ENCODE assay signal across 9 mouse cellular contexts in genomic region chr3:58162238-58162637, GRCm38 (mm10).
DNase-seq lines count a peak whose midpoint lies in the region; ATAC-seq lines count a peak whose summit lies in the region.
"Had no signal": no experiment of that assay in that cellular context is flagged by ENCODE, and none has a peak within 500 bp of the region (broad histone marks: within the 10 kb centered on the region; RNA-seq: fewer than 3 reads in every experiment).

No protein-coding gene starts in this region.

- no peaks in the 10 kb centered on the region for H3K4me1 ChIP-seq in liver, embryonic 15.5 days (replicated peaks)
- H3K4me1 ChIP-seq in liver, embryonic 12.5 days, result peaks cover 4% of the 10 kb centered on the region; the same call in 1 of the 2 replicates

- no peak overlapping the region for H3K4me3 ChIP-seq in liver, embryonic 15.5 days (replicated peaks)
- no peak overlapping the region for H3K4me3 ChIP-seq in liver, embryonic 12.5 days

- WGBS in liver, embryonic 15.5 days (ENCODE audit: insufficient replicate concordance), result 29% methylated on average over 10 of the region's 10 CpGs
- WGBS in liver, embryonic 12.5 days (ENCODE audit: insufficient replicate concordance), result 32% methylated on average over 10 of the region's 10 CpGs

- H3K27me3 ChIP-seq in liver, embryonic 15.5 days, result no peaks in the 10 kb centered on the region
- H3K27me3 ChIP-seq in liver, embryonic 12.5 days (replicated peaks), result 0 out of 2 replicates have a peak, but pooled peaks cover 10% of the 10 kb centered on the region

- peak; percentile 49 to 79 for DNase-seq in heart, adult 18-20 months
- DNase-seq in kidney, adult 8-10 months, result peak; percentile 21 to 32
- DNase-seq in lung, postnatal 4 days, result peak; percentile 51 to 75
- no peak for DNase-seq in frontal cortex, postnatal 10 days (ENCODE audit: low spot score in 2 of 2)
- DNase-seq in layer of hippocampus, adult 18-20 months (ENCODE audit: low spot score in 2 of 2), result no peak
- no peak for DNase-seq in frontal cortex, postnatal 25 days (ENCODE audit: low spot score in 2 of 2)

- H3K4me2 ChIP-seq in liver, embryonic 15.5 days, result no peak overlapping the region
- no peak overlapping the region for H3K4me2 ChIP-seq in liver, embryonic 12.5 days

- no peaks in the 10 kb centered on the region for H3K9me3 ChIP-seq in liver, embryonic 15.5 days (replicated peaks)
- no peaks in the 10 kb centered on the region for H3K9me3 ChIP-seq in liver, embryonic 12.5 days (replicated peaks)

- H3K27ac ChIP-seq in liver, embryonic 15.5 days (replicated peaks), result no peak overlapping the region
- no peak overlapping the region for H3K27ac ChIP-seq in liver, embryonic 12.5 days
- H3K27ac ChIP-seq: macrophage had no signal

- 0 out of 2 replicates have a peak, but pooled peaks have one; percentile 9 for ATAC-seq in liver, embryonic 15.5 days (ENCODE audit: insufficient read depth)
- no peak for ATAC-seq in liver, embryonic 12.5 days

- no peak overlapping the region for H3K9ac ChIP-seq in liver, embryonic 15.5 days
- H3K9ac ChIP-seq in liver, embryonic 12.5 days, result no peak overlapping the region

- H3K36me3 ChIP-seq in liver, embryonic 15.5 days (replicated peaks), result no peaks in the 10 kb centered on the region
- no peaks in the 10 kb centered on the region for H3K36me3 ChIP-seq in liver, embryonic 12.5 days

Comparison
In these comparisons a context has a peak if more than half of its experiments do, and no peak if none do; other contexts are left out.
1. DNase-seq: peak in heart, adult 18-20 months (2 of 2), kidney, adult 8-10 months (2 of 2) and lung, postnatal 4 days (2 of 2); none in frontal cortex, postnatal 10 days (0 of 2), layer of hippocampus, adult 18-20 months (0 of 2) and frontal cortex, postnatal 25 days (0 of 2).